Mouse (Mus musculus) layer of hippocampus, postnatal 25 days (tissue): Measurements from ENCODE around the gene CN725425. TPM values are rescaled to one million over a fixed set of nuclear protein-coding genes. Genes with fewer than 3 reads are reported as not detected.

ENCODE experiments used
- DNase-seq, 2 experiments: peaks; one replicate each; pipeline ENCODE4 v3.0.0; 2022; ENCODE audit warnings: mixed read lengths in 2 of 2, low spot score in 1 of 2; ENCODE audit errors: extremely low spot score in 1 of 2
- total RNA-seq, 2 experiments: library from RNA; stranded (reverse); gene quantifications; 2 replicates each; pipeline ENCODE4 v1.2.3; 2021

Gene CN725425
- under 1 TPM in 1 of 2 experiments, not detected in 1; 0.12 TPM for total RNA-seq

DNA sequence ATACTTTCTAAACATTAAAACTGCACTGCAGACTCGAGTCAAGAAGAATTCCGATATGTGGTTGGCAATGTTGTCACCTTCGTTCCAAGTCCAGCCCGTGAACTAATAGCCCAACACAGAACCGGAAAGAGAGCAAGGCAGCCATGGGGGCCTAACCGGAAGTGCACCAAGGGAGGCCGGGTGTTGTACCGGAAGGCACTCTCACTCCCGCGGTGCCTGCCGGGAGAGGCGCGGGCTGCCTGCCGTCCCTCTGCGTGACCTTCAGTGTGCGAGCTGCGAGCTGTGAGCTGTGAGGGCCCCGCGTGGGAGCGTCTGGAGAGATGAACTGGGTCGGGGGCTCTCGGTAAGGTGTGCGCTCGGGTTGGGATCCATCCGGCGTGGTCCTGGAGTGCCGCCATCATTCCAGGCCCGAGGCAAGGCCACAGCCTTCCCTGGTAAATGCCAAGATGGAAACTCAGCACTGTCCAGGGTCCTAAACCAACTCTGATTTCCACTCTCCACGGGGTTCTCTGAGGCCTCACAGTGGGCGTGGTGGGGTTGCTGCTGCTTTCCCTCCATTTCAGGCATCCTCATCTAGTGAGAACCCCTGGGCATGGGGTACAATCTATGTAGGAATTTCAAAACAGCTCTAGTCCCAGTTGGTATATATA is at the start of gene CN725425:
Gene CN725425, plus strand, starts transcription at position 239 of the 650 bp plus-strand sequence.
- no peak for DNase-seq

- DNase-seq: no peak
These were observed 46.7 kb upstream of the CN725425 start for GRCm38 (mm10) chr15:91152592-91152991.

DNA sequence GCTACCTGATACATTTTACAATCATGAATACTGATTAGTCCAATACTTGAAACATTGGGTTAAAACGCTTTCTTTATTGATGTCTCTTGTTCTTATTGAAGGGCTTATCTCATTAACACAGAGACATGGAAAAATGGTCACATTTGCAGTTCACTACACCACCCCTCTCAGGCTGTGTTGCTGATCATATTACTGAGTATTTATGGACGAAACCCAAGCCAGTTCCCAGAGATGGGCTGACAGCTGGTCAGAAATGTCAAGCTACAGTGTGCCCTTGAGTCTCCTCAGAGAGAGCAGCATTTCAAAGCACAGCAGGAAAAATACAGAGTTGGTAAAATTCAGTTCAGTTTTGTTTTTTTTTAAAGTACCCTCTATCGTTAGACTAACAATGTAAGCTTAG is 46.0 kb upstream of the CN725425 start:
- no peak for DNase-seq

- DNase-seq: no peak
These were observed 38.1 kb upstream of the CN725425 start for GRCm38 (mm10) chr15:91161153-91161552.

- no peak for DNase-seq
These were observed 35.8 kb upstream of the CN725425 start for GRCm38 (mm10) chr15:91163454-91163853.

- DNase-seq: peak in 1 of 2 experiments; percentile 30
These were observed 34.3 kb upstream of the CN725425 start for GRCm38 (mm10) chr15:91165021-91165420.

DNA sequence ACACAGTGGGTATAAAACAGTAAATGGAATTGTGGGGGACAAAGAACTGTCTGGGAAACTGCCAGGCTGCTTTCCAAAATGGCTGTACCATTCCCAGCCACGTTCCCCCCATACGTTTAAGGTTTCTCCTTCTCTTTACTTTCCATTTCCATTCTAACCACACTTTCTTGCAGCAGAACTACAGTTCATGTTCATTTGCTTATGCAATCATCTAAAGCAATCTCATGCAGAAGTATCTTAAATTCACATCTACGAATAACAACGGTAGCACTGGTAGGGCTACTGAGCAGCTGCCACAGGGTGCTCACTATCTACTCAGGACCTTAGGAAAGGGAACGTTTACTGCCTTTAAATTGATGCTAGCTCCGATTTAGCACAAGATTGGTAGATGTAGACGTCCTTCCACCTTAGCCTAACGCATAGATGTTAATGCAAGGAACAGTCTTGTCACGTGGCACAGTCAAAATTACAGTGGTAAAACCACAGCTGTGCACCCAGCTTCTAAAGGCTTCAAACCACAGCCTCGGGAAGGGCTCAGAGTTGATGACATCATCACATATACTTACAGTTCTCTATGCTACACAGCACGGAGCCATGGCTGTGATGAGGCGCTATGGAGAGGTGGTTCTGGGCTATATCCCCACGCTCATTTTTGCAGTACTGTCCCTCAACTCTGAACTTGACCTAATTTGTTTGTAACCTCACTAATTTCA is 31.3 kb upstream of the CN725425 start:
- no peak for DNase-seq

GRCm38 (mm10) chr15:91170602-91171328 is 28.5 kb upstream of the CN725425 start:
- no peak for DNase-seq

DNA sequence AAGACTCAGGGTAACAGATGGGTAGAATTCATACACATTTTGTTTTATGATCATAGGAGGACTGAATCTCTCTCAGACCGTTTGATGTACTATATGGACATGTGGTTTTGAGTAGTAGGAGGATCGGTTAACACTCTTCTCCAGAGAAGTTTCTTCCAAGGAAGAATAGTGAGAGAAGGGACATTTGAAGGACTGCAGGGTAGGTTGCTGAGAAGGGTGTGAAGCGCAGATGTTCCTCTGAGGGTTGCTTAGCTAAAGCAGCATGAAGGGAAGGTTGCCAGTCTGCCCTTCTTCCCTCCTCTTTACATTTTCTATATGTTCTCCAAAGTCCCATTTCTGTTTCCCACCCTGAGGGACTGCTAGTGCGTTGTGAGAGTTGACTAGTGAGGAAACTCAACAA is 28.0 kb upstream of the CN725425 start:
- no peak for DNase-seq

- DNase-seq: no peak
These were observed 27.1 kb upstream of the CN725425 start for GRCm38 (mm10) chr15:91172193-91172592.

- DNase-seq: no peak
These were observed 20.5 kb upstream of the CN725425 start for GRCm38 (mm10) chr15:91178656-91179314.

GRCm38 (mm10) chr15:91179911-91180622 is 19.2 kb upstream of the CN725425 start:
- no peak for DNase-seq

DNA sequence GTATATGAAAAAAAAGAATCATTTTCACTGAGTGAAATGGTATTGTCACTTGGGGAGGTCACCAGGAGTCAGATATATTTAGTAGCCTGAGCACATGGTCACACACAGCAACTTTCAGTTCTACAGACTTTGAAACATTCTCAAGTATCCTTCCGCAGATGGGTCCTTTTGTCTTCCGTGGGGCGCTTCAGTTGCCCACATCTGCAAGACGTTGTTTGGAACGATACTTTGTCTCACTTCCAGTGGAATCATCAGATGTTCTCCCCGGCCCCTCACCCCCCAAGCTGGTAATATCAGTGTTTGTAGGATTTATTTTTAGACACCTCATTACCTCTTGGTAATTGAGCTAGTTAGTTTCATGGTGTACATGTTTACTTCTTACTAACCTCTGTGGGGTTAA is 12.9 kb upstream of the CN725425 start:
- no peak for DNase-seq

GRCm38 (mm10) chr15:91190026-91190425 is 9.3 kb upstream of the CN725425 start:
- DNase-seq: no peak

- no peak for DNase-seq
These were observed 8.6 kb upstream of the CN725425 start for GRCm38 (mm10) chr15:91190519-91191207.

DNA sequence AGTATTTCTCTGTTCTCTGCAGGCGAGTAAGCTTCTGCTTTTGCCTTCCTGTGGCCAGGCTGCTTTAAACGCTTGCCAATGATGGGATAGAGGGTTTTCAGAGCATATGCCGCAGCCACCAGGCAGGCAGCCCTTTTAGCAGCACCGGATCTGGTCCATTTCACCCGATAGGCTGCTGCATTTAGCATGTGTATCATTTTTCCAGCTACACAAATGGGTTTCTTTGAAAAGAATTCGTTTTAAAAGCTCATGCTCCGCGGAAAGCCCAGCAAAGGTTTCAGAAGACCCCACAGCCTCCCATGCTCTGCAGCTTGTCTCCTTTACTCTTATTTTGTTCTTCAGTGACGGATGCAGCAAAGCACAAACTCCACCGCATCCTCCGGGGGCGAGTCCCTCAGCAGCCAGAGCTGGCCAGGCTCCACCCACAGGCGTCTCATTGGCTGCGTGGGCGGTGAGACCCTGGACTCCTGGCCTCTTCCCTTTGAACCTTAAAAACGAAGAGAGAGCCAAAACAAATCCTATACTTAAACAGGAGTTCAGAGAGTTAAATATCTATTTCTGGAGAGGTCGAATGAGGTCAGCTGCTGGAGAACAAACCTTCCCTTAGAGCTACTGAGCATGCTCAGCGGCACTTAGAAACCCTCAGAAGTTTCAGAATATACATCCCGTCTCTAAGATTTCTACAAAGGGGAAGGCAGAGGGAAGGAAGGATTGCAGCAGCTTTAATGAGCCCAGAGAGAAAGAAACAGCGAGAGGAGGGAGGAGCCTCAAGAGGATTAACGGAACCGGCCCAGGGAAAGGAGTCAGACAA is 7.7 kb upstream of the CN725425 start, which contains the start of gene Abcd2:
Gene Abcd2, minus strand, starts transcription at position 388 of the 811 bp plus-strand sequence.
- DNase-seq: peak; percentile 46 to 61

- no peak for DNase-seq
These were observed 7.1 kb upstream of the CN725425 start for GRCm38 (mm10) chr15:91192223-91192598.

- DNase-seq: no peak
These were observed 1.5 kb downstream of the CN725425 start for GRCm38 (mm10) chr15:91200833-91201232.

GRCm38 (mm10) chr15:91202486-91202885 is 3.2 kb downstream of the CN725425 start:
- DNase-seq: no peak
